Mouse (Mus musculus) kidney, embryonic 16.5 days (tissue): Measurements from ENCODE around the gene Ccdc24. TPM values are rescaled to one million over a fixed set of nuclear protein-coding genes. Genes with fewer than 3 reads are reported as not detected.

Experiments used
- ATAC-seq: fragments of 200-750 bp; cut with Nextera tagmentation; 2 replicates; pipeline ENCODE4 v1.8.0; 2017; ENCODE audit warnings: moderate TSS enrichment; ENCODE audit not compliant: low FRiP score, low TSS enrichment
- H3K27ac ChIP-seq: fragments of 300-500 bp; sonication (generic); 2 replicates; pipeline ENCODE4 v1.5.1; 2014; ENCODE audit warnings: low read length
- H3K27me3 ChIP-seq: fragments of 300-500 bp; sonication (generic); 2 replicates; pipeline ENCODE4 v1.6.1; 2014; ENCODE audit warnings: low read length, control low read depth, mixed read lengths; ENCODE audit not compliant: insufficient read depth
- H3K36me3 ChIP-seq: fragments of 300-500 bp; sonication (generic); 2 replicates; pipeline ENCODE4 v1.6.1; 2014; ENCODE audit warnings: low read length, control low read depth, mixed read lengths; ENCODE audit not compliant: insufficient read depth
- H3K4me1 ChIP-seq: fragments of 300-500 bp; sonication (generic); 2 replicates; pipeline ENCODE4 v1.6.1; 2014; ENCODE audit warnings: low read length, control low read depth, mixed read lengths; ENCODE audit not compliant: insufficient read depth
- H3K4me2 ChIP-seq: fragments of 300-500 bp; sonication (generic); replicated peaks from 2 replicates; pipeline ENCODE4 v1.6.1; 2014; ENCODE audit warnings: low read depth, low read length
- H3K4me3 ChIP-seq: fragments of 300-500 bp; sonication (generic); 2 replicates; pipeline ENCODE4 v1.5.1; 2014; ENCODE audit warnings: mild to moderate bottlenecking, low read length
- H3K9ac ChIP-seq: fragments of 300-500 bp; sonication (generic); replicated peaks from 2 replicates; pipeline ENCODE4 v1.6.1; 2014; ENCODE audit warnings: low read length
- H3K9me3 ChIP-seq: fragments of 300-500 bp; sonication (generic); 2 replicates; pipeline ENCODE4 v1.6.1; 2016; ENCODE audit warnings: low read length, control low read depth
- WGBS: fragments of 180-500 bp; shearing (Covaris S2); extraction: QIAGEN DNeasy Blood & Tissue Kit; methylation state at CpG from one replicate; pipeline ENCODE4 v1.1.7; 2014; 5-methylcytosine and 5-hydroxymethylcytosine counted together
- polyA plus RNA-seq: library from polyadenylated mRNA; unstranded; fragments of >200 nt; fragmentation: Nextera tagmentation; extraction: Ambion mirVana; gene quantifications from 2 replicates; pipeline ENCODE4 v1.2.1, GENCODE M21; 2015

The Ccdc24 gene
- polyA plus RNA-seq, 1 experiment from 2014 or later: 2.4 TPM

- Histone ChIP-seq H3K9me3 (no peaks in the 10 kb centered on the region), H3K4me1 (peaks cover 19% of the 10 kb centered on the region), H3K27ac (no peak overlapping the region), H3K4me2 (peak overlapping the region; percentile 28; the same call in 1 of the 2 replicates), H3K36me3 (no peaks in the 10 kb centered on the region), H3K4me3 (no peak overlapping the region), H3K27me3 (no peaks in the 10 kb centered on the region), H3K9ac (peak overlapping the region; percentile 32)
- ATAC-seq: peak; percentile 50; the same call in 1 of the 2 replicates
- 10% methylated on average over 12 of the region's 12 CpGs for WGBS
Observed at GRCm38 (mm10) chr4:117829260-117830123, 42.9 kb downstream of the Ccdc24 start.

- ATAC-seq: no peak
- Histone ChIP-seq H3K4me2 (no peak overlapping the region), H3K27me3 (no peaks in the 10 kb centered on the region), H3K36me3 (no peaks in the 10 kb centered on the region), H3K4me1 (peaks cover 18% of the 10 kb centered on the region), H3K27ac (no peak overlapping the region), H3K9me3 (no peaks in the 10 kb centered on the region), H3K9ac (no peak overlapping the region), H3K4me3 (no peak overlapping the region)
- WGBS: 63% methylated on average over 8 of the region's 8 CpGs
Observed at GRCm38 (mm10) chr4:117828572-117829145, 43.7 kb downstream of the Ccdc24 start.

- Histone ChIP-seq H3K4me2 (no peak overlapping the region), H3K27ac (no peak overlapping the region), H3K36me3 (no peaks in the 10 kb centered on the region), H3K4me3 (no peak overlapping the region), H3K9me3 (peaks cover 10% of the 10 kb centered on the region; the same call in 1 of the 2 replicates), H3K4me1 (no peaks in the 10 kb centered on the region), H3K27me3 (no peaks in the 10 kb centered on the region), H3K9ac (no peak overlapping the region)
- WGBS: 94% methylated on average over 10 of the region's 10 CpGs
- ATAC-seq: no peak
Observed at GRCm38 (mm10) chr4:117818032-117818431, 54.3 kb downstream of the Ccdc24 start.

- whole genome bisulfite sequencing: 38% methylated on average over 5 of the region's 5 CpGs
- H3K9ac ChIP-seq: no peak overlapping the region
- H3K9me3 ChIP-seq: peaks cover 10% of the 10 kb centered on the region; the same call in 1 of the 2 replicates
- H3K27ac ChIP-seq: no peak overlapping the region
- no peak for ATAC-seq
- H3K27me3 ChIP-seq: no peaks in the 10 kb centered on the region
- no peak overlapping the region for H3K4me3 ChIP-seq
- H3K4me1 ChIP-seq: no peaks in the 10 kb centered on the region
- no peaks in the 10 kb centered on the region for H3K36me3 ChIP-seq
- no peak overlapping the region for H3K4me2 ChIP-seq
Observed at GRCm38 (mm10) chr4:117816776-117817175, 55.6 kb downstream of the Ccdc24 start.

Other genes starting within 250 kb of the Ccdc24 start
- 61.0 and 64.8 TPM in 2 replicates for gene Dmap1, start 190.3 kb downstream of the Ccdc24 start, polyA plus RNA-seq
- not detected in 2 replicates for gene Gm12845, start 148.1 kb downstream of the Ccdc24 start, polyA plus RNA-seq
- 0.06 TPM in 1 of 2 replicates, not detected in the other for gene Klf17, start 106.9 kb downstream of the Ccdc24 start, polyA plus RNA-seq
- 12.3 and 13.4 TPM in 2 replicates for gene Slc6a9, start 38.1 kb downstream of the Ccdc24 start, polyA plus RNA-seq
- gene B4galt2, start 10.9 kb upstream of the Ccdc24 start, polyA plus RNA-seq: 18.0 TPM in 2 replicates
- 270 and 305 TPM in 2 replicates for gene Atp6v0b, start 14.8 kb upstream of the Ccdc24 start, polyA plus RNA-seq
- 22.1 and 22.7 TPM in 2 replicates for gene Dph2, start 19.5 kb upstream of the Ccdc24 start, polyA plus RNA-seq
- 52.9 and 53.1 TPM in 2 replicates for gene Ipo13, start 42.4 kb upstream of the Ccdc24 start, polyA plus RNA-seq
- gene Artn, start 57.2 kb upstream of the Ccdc24 start, polyA plus RNA-seq: 3.0 and 3.5 TPM in 2 replicates